Mouse (Mus musculus) limb, embryonic 14.5 days (tissue): Measurements from ENCODE around the gene Ostn. TPM values are rescaled to one million over a fixed set of nuclear protein-coding genes. Genes with fewer than 3 reads are reported as not detected.

Experiments used
- ATAC-seq: fragments of 200-750 bp; cut with Nextera tagmentation; 2 replicates; pipeline ENCODE4 v1.8.0; 2017; ENCODE audit warnings: low read depth, moderate number of reproducible peaks, moderate TSS enrichment; ENCODE audit not compliant: low FRiP score
- DNase-seq: peaks from one replicate; pipeline ENCODE4 v3.0.0-alpha.2; 2015; ENCODE audit warnings: low spot score
- H3K27ac ChIP-seq: fragments of 300-500 bp; sonication (generic); replicated peaks from 2 replicates; pipeline ENCODE4 v1.5.1; 2014; ENCODE audit warnings: low read depth, mild to moderate bottlenecking, low read length, moderate library complexity, mixed read lengths
- H3K27me3 ChIP-seq: fragments of 300-500 bp; sonication (generic); 2 replicates; pipeline ENCODE4 v1.6.1; 2014; ENCODE audit warnings: low read length, mixed read lengths; ENCODE audit not compliant: control insufficient read depth, insufficient read depth
- H3K36me3 ChIP-seq: fragments of 300-500 bp; sonication (generic); 2 replicates; pipeline ENCODE4 v1.6.1; 2014; ENCODE audit warnings: mild to moderate bottlenecking, low read length, moderate library complexity, mixed read lengths; ENCODE audit not compliant: control insufficient read depth, insufficient read depth
- H3K4me1 ChIP-seq: fragments of 300-500 bp; sonication (generic); 2 replicates; pipeline ENCODE4 v1.6.1; 2014; ENCODE audit warnings: antibody characterized with exemption, low read length, mixed read lengths; ENCODE audit not compliant: control insufficient read depth, insufficient read depth
- H3K4me2 ChIP-seq: fragments of 300-500 bp; sonication (generic); replicated peaks from 2 replicates; pipeline ENCODE4 v1.6.1; 2014; ENCODE audit warnings: low read depth, mild to moderate bottlenecking, low read length, moderate library complexity; ENCODE audit not compliant: severe bottlenecking
- H3K4me3 ChIP-seq: fragments of 300-500 bp; sonication (generic); replicated peaks from 2 replicates; pipeline ENCODE4 v1.5.1; 2014; ENCODE audit warnings: low read length
- H3K9ac ChIP-seq: fragments of 300-500 bp; sonication (generic); 2 replicates; pipeline ENCODE4 v1.6.1; 2014; ENCODE audit warnings: mild to moderate bottlenecking, low read depth, low read length, moderate library complexity; ENCODE audit not compliant: severe bottlenecking
- H3K9me3 ChIP-seq: fragments of 300-500 bp; sonication (generic); 2 replicates; pipeline ENCODE4 v1.6.1; 2016; ENCODE audit warnings: low read length; ENCODE audit not compliant: control insufficient read depth
- POLR2A ChIP-seq: fragments of 200-500 bp; IDR thresholded peaks from 2 replicates; pipeline ENCODE4 v1.8.0; 2012; ENCODE audit warnings: inconsistent platforms, mild to moderate bottlenecking, moderate library complexity, borderline replicate concordance; ENCODE audit not compliant: insufficient read depth, insufficient read length; ENCODE audit errors: extremely low read depth
- WGBS: fragments of 180-500 bp; shearing (Covaris S2); extraction: QIAGEN DNeasy Blood & Tissue Kit; methylation state at CpG from one replicate; pipeline ENCODE4 v1.1.7; 2014; 5-methylcytosine and 5-hydroxymethylcytosine counted together
- polyA plus RNA-seq, 2 experiments: library from polyadenylated mRNA; depleted of rRNA in 1 of 2; stranded (reverse) in 1 of 2; unstranded in 1 of 2; fragments of >200 nt; fragmentation: Nextera tagmentation in 1 of 2; extraction: Ambion mirVana in 1 of 2; gene quantifications; 2 replicates each; pipeline versions ENCODE4 v1.2.1 to v1.2.3; 2012 to 2014

The Ostn gene
- polyA plus RNA-seq, 2 experiments: 3.0 to 7.4 TPM

- H3K4me3 ChIP-seq: no peak overlapping the region
- H3K4me2 ChIP-seq: no peak overlapping the region
- no peak for ATAC-seq
- TF ChIP-seq POLR2A: no peak
- H3K36me3 ChIP-seq: no peaks in the 10 kb centered on the region
- DNase-seq: no peak
- no peaks in the 10 kb centered on the region for H3K4me1 ChIP-seq
- no peak overlapping the region for H3K9ac ChIP-seq
- H3K27me3 ChIP-seq: no peaks in the 10 kb centered on the region
- no peak overlapping the region for H3K27ac ChIP-seq
- H3K9me3 ChIP-seq: no peaks in the 10 kb centered on the region
Observed at GRCm38 (mm10) chr16:27322047-27322446, 14.8 kb downstream of the Ostn start.

GRCm38 (mm10) chr16:27326463-27326862 lies 19.2 kb downstream of the Ostn start:
- ATAC-seq (no peak), DNase-seq (no peak)
- Histone ChIP-seq H3K4me2 (no peak overlapping the region), H3K9ac (no peak overlapping the region), H3K9me3 (no peaks in the 10 kb centered on the region), H3K4me3 (no peak overlapping the region), H3K36me3 (no peaks in the 10 kb centered on the region), H3K27me3 (no peaks in the 10 kb centered on the region), H3K4me1 (no peaks in the 10 kb centered on the region), H3K27ac (no peak overlapping the region)
- 91% methylated on average over 2 of the region's 2 CpGs for WGBS
- TF ChIP-seq POLR2A: no peak

- no peak for TF ChIP-seq POLR2A
- no peaks in the 10 kb centered on the region for H3K36me3 ChIP-seq
- WGBS: 66% methylated on average over 3 of the region's 3 CpGs
- H3K4me3 ChIP-seq: no peak overlapping the region
- no peak overlapping the region for H3K4me2 ChIP-seq
- H3K27me3 ChIP-seq: no peaks in the 10 kb centered on the region
- ATAC-seq (no peak), DNase-seq (no peak)
- no peak overlapping the region for H3K27ac ChIP-seq
- no peaks in the 10 kb centered on the region for H3K9me3 ChIP-seq
- no peak overlapping the region for H3K9ac ChIP-seq
- no peaks in the 10 kb centered on the region for H3K4me1 ChIP-seq
Observed at GRCm38 (mm10) chr16:27347521-27347920, 40.2 kb downstream of the Ostn start.

- no peak for TF ChIP-seq POLR2A
- Histone ChIP-seq H3K4me1 (no peaks in the 10 kb centered on the region), H3K9me3 (no peaks in the 10 kb centered on the region), H3K4me2 (no peak overlapping the region), H3K36me3 (no peaks in the 10 kb centered on the region), H3K9ac (no peak overlapping the region), H3K27ac (no peak overlapping the region), H3K4me3 (no peak overlapping the region), H3K27me3 (no peaks in the 10 kb centered on the region)
- ATAC-seq (no peak), DNase-seq (no peak)
- WGBS: 66% methylated on average over 1 of the region's 1 CpGs
Observed at GRCm38 (mm10) chr16:27348359-27348758, 41.1 kb downstream of the Ostn start.

- ATAC-seq (no peak), DNase-seq (no peak)
- Histone ChIP-seq H3K9ac (no peak overlapping the region), H3K27ac (no peak overlapping the region), H3K27me3 (no peaks in the 10 kb centered on the region), H3K4me1 (no peaks in the 10 kb centered on the region), H3K9me3 (no peaks in the 10 kb centered on the region), H3K4me2 (no peak overlapping the region), H3K36me3 (no peaks in the 10 kb centered on the region), H3K4me3 (no peak overlapping the region)
- 98% methylated on average over 2 of the region's 2 CpGs for WGBS
- no peak for TF ChIP-seq POLR2A
Observed at GRCm38 (mm10) chr16:27349235-27349634, 41.9 kb downstream of the Ostn start.

- H3K9me3 ChIP-seq: no peaks in the 10 kb centered on the region
- no peak for TF ChIP-seq POLR2A
- no peaks in the 10 kb centered on the region for H3K4me1 ChIP-seq
- H3K4me2 ChIP-seq: no peak overlapping the region
- H3K9ac ChIP-seq: no peak overlapping the region
- H3K27ac ChIP-seq: no peak overlapping the region
- H3K36me3 ChIP-seq: no peaks in the 10 kb centered on the region
- ATAC-seq: no peak
- 89% methylated on average over 7 of the region's 7 CpGs for WGBS
- no peaks in the 10 kb centered on the region for H3K27me3 ChIP-seq
- no peak for DNase-seq
- no peak overlapping the region for H3K4me3 ChIP-seq
Observed at GRCm38 (mm10) chr16:27349878-27350532, 42.7 kb downstream of the Ostn start.
